Mouse (Mus musculus): ENCODE measurements at regions not wholly inside any gene's neighbourhood (a gene's known extent, or its start where the extent isn't known, plus 50 kb on each side); places are given as distances from the start of the nearest gene placed in this dataset.

GRCm38 (mm10) chr8:6606854-6607535 lies 1501.8 kb upstream of the Slc10a2 start:
- WGBS = 22% methylated on average over 9 of the region's 9 CpGs
- no peak overlapping the region for H3K9ac ChIP-seq (replicated peaks; ENCODE audit: low read depth, low read length)
- H3K4me3 ChIP-seq (ENCODE audit: low read depth, low read length) = no peak overlapping the region
- TF ChIP-seq EP300 (IDR thresholded peaks at IDR 0.05; ENCODE audit: low read depth) (no peak), CTCF (IDR thresholded peaks at IDR 0.05; ENCODE audit: low read depth) (no peak)
- H3K36me3 ChIP-seq (replicated peaks; ENCODE audit: control insufficient read depth, insufficient read depth, low read length) = no peaks in the 10 kb centered on the region
- H3K4me2 ChIP-seq (ENCODE audit: low read depth, low read length) = no peak overlapping the region
- DNase-seq (ENCODE audit: low spot score) = no peak
- no peaks in the 10 kb centered on the region for H3K9me3 ChIP-seq (replicated peaks; ENCODE audit: control insufficient read depth, low read length)
- H3K4me1 ChIP-seq (ENCODE audit: control insufficient read depth, insufficient read depth) = no peaks in the 10 kb centered on the region
- ATAC-seq (ENCODE audit: insufficient read depth, low read depth) = no peak
- H3K27me3 ChIP-seq (ENCODE audit: control insufficient read depth, insufficient read depth, low read length) = no peaks in the 10 kb centered on the region
- H3K27ac ChIP-seq (ENCODE audit: low read depth) = no peak overlapping the region

DNA sequence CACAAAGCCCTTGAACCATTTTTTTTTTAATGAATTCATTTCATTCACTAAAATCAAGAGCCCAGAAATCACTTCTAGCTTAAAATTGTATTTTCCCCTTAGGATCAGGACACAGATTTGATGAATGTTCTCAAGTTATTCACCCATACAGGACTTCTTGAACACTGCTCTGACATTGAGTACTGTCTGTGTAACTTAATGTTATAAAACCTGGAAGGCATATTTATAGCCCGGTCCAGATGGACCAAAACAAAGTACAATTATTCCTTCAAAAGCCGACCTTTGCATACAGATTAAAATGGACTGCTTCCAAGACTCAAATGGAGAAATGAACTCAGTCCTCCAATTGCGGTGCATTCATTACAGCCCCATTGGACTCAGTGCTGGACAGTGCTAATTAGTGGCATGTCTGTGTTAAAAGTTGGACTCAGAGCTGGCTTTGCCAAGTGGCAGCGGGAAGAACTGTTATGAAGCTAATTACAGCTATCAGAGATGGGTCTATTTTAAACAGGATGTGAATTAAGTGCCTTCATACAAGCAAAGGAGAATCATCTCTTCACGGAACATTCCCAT lies 1499.2 kb upstream of the Slc10a2 start:
- Histone ChIP-seq H3K9me3 (replicated peaks; ENCODE audit: control insufficient read depth, low read length) (no peaks in the 10 kb centered on the region), H3K9ac (replicated peaks; ENCODE audit: low read depth, low read length) (no peak overlapping the region), H3K27ac (ENCODE audit: low read depth) (no peak overlapping the region), H3K4me1 (ENCODE audit: control insufficient read depth, insufficient read depth) (no peaks in the 10 kb centered on the region), H3K36me3 (replicated peaks; ENCODE audit: control insufficient read depth, insufficient read depth, low read length) (no peaks in the 10 kb centered on the region), H3K27me3 (ENCODE audit: control insufficient read depth, insufficient read depth, low read length) (no peaks in the 10 kb centered on the region), H3K4me3 (ENCODE audit: low read depth, low read length) (no peak overlapping the region), H3K4me2 (ENCODE audit: low read depth, low read length) (no peak overlapping the region)
- 74% methylated on average over 5 of the region's 5 CpGs for WGBS
- TF ChIP-seq CTCF (IDR thresholded peaks at IDR 0.05; ENCODE audit: low read depth) (no peak), EP300 (IDR thresholded peaks at IDR 0.05; ENCODE audit: low read depth) (no peak)
- no peak for ATAC-seq (ENCODE audit: insufficient read depth, low read depth)
- DNase-seq (ENCODE audit: low spot score) = no peak

DNA sequence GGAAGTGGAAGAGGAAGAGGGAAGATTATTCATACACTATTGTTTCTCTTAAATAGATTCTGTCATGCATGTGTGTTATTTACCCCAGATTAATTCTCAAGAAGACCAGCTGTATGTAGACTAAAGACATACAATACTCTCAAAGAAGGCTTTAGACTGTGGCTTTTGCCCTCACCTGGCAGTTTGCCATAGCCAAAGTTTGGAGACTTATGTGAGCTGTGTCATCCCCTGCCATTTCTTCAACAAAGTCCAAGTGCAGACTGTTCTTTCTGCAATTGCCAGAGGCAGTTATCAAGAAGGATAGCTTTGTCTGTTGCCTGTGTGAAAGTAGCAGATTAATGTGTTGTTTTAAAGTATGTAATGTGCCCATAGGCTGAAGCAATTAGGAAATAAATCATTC lies 1485.0 kb upstream of the Slc10a2 start:
- H3K27me3 ChIP-seq (ENCODE audit: control insufficient read depth, insufficient read depth, low read length) = no peaks in the 10 kb centered on the region
- H3K27ac ChIP-seq (ENCODE audit: low read depth) = no peak overlapping the region
- no peaks in the 10 kb centered on the region for H3K36me3 ChIP-seq (replicated peaks; ENCODE audit: control insufficient read depth, insufficient read depth, low read length)
- no peak overlapping the region for H3K4me3 ChIP-seq (ENCODE audit: low read depth, low read length)
- DNase-seq (ENCODE audit: low spot score) (no peak), ATAC-seq (ENCODE audit: insufficient read depth, low read depth) (no peak)
- no peak for TF ChIP-seq CTCF (IDR thresholded peaks at IDR 0.05; ENCODE audit: low read depth)
- no peak overlapping the region for H3K9ac ChIP-seq (replicated peaks; ENCODE audit: low read depth, low read length)
- no peak overlapping the region for H3K4me2 ChIP-seq (ENCODE audit: low read depth, low read length)
- H3K4me1 ChIP-seq (ENCODE audit: control insufficient read depth, insufficient read depth) = no peaks in the 10 kb centered on the region
- no peaks in the 10 kb centered on the region for H3K9me3 ChIP-seq (replicated peaks; ENCODE audit: control insufficient read depth, low read length)

- Histone ChIP-seq H3K9ac (replicated peaks; ENCODE audit: low read depth, low read length) (no peak overlapping the region), H3K4me1 (ENCODE audit: control insufficient read depth, insufficient read depth) (no peaks in the 10 kb centered on the region), H3K9me3 (replicated peaks; ENCODE audit: control insufficient read depth, low read length) (no peaks in the 10 kb centered on the region), H3K4me3 (ENCODE audit: low read depth, low read length) (no peak overlapping the region), H3K36me3 (replicated peaks; ENCODE audit: control insufficient read depth, insufficient read depth, low read length) (no peaks in the 10 kb centered on the region), H3K27me3 (ENCODE audit: control insufficient read depth, insufficient read depth, low read length) (no peaks in the 10 kb centered on the region), H3K27ac (ENCODE audit: low read depth) (no peak overlapping the region), H3K4me2 (ENCODE audit: low read depth, low read length) (no peak overlapping the region)
- ATAC-seq (ENCODE audit: insufficient read depth, low read depth) (no peak), DNase-seq (ENCODE audit: low spot score) (no peak)
- no peak for TF ChIP-seq EP300 (IDR thresholded peaks at IDR 0.05; ENCODE audit: low read depth)
- TF ChIP-seq CTCF (IDR thresholded peaks at IDR 0.05; ENCODE audit: low read depth) = no peak
- 77% methylated on average over 6 of the region's 6 CpGs for WGBS
Observed at GRCm38 (mm10) chr8:6583337-6584096, 1478.4 kb upstream of the Slc10a2 start.

DNA sequence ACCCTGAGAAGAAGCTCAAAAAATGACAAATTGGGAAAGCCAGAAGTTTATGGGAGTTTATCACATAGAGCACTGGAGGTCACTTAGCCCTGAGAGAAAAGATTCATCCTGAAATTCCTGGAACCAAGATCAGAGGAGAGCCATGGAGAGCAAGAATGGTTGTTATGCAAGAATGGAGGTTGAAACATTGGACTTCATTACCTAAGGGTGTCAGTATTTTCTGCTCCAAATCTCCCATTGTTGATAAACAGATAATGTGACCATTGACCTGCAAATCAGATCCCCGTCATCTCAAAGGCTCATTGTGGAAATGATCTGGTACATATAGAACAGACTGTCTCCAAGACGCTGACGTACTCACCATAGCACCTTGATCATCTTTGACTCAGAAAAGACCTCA lies 1477.6 kb upstream of the Slc10a2 start:
- Histone ChIP-seq H3K27me3 (ENCODE audit: control insufficient read depth, insufficient read depth, low read length) (no peaks in the 10 kb centered on the region), H3K9ac (replicated peaks; ENCODE audit: low read depth, low read length) (no peak overlapping the region), H3K4me1 (ENCODE audit: control insufficient read depth, insufficient read depth) (no peaks in the 10 kb centered on the region), H3K36me3 (replicated peaks; ENCODE audit: control insufficient read depth, insufficient read depth, low read length) (no peaks in the 10 kb centered on the region), H3K27ac (ENCODE audit: low read depth) (no peak overlapping the region), H3K9me3 (replicated peaks; ENCODE audit: control insufficient read depth, low read length) (no peaks in the 10 kb centered on the region), H3K4me3 (ENCODE audit: low read depth, low read length) (no peak overlapping the region), H3K4me2 (ENCODE audit: low read depth, low read length) (no peak overlapping the region)
- ATAC-seq (ENCODE audit: insufficient read depth, low read depth) (no peak), DNase-seq (ENCODE audit: low spot score) (no peak)
- TF ChIP-seq CTCF (IDR thresholded peaks at IDR 0.05; ENCODE audit: low read depth) (no peak), EP300 (IDR thresholded peaks at IDR 0.05; ENCODE audit: low read depth) (no peak)
- WGBS = 84% methylated on average over 3 of the region's 3 CpGs

Data from heart, postnatal 0 days (tissue).